Mouse (Mus musculus) central nervous system, embryonic 14 days (tissue): Measurements from ENCODE around the gene Plk3. TPM values are rescaled to one million over a fixed set of nuclear protein-coding genes. Genes with fewer than 3 reads are reported as not detected.

Experiments used
- polyA plus RNA-seq: library from polyadenylated mRNA; depleted of rRNA; stranded (reverse); fragments of >200 nt; gene quantifications from 2 replicates; pipeline ENCODE4 v1.2.3, GENCODE M21; 2012; rRNA removed

Gene Plk3
- polyA plus RNA-seq: 16.9 and 18.0 TPM in 2 replicates

DNA sequence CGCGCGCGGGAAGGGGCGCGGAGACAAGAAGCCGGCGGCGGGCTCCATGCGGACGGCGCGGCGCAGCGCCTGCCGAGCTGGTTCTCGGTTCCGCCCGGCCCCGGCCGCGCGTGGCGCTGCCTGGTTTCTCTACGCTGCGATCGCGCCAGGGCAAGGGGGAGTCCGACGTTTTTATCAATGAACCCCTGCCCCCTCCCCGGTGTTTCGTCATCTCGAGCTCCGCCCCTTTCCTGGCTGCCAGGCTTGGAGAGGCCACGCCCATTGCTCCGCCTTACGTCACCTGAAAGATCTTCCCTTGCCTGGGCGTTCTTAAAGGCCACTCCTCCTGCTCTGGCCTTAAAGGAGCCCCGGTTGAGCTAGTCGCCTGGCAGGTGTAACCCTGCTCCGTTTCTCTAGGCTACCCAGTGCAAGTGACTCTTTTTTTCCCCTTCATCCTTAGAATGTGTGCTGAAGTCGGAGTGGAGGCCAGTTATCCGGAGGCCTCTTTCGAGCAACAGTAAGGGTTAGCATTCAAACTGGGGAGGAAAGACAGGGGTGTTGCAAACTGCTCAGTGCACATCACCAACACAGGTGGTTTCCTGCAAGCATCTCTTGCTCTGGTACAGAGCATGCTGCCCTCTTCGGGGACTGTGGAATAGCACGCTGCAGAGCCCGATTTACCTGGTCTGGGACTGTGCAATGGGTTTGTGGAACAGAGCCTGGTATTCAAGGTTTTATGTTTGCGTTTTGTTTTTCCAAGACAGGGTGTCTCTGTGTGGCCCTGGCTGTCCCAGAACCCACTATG is at the start of gene Plk3:
Gene Plk3, minus strand, starts transcription at position 147 of the 784 bp plus-strand sequence.

DNA sequence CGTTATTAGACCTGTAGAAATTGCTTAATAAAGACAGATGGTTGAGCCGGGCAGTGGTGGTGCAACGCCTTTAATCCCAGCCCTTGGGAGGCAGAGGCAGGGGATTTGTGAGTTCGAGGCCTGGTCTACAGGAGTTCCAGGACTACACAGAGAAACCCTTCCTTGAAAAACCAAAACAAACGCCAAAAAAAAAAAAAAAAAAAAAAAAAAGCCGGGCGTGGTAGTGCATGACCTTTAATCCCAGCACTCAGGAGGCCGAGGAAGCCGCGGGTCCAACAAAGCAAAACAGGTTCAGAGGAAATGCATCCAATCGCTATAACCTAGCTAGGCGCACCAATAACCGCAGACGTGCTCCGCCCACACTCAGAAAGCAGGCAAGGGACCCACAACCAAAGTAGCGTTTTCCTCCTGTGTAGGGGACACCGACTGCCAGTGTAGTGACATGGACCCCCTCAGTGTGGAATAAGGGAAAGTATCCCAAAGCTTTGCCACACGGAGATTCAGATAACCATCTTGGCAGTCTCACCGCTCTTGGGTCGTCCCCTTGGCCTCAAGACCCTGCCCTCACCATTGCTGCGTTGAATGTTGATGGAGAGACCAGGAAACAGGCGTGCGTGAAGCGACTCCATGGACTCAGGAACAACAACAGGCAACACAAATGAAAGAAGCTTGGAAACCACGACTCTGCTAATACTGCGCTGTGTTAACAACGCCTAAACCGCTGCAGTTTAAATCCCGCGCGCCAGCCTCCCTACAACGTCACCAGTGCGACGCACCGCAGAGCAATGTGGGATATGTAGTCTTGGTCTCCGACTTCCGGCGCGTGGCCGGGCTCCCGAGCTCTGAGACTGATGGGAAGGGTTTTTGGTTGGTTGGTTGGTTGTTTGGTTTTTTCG is 48.3 kb upstream of the Plk3 start, which contains the start of gene Kif2c:
Gene Kif2c, minus strand, starts transcription at position 777 of the 896 bp plus-strand sequence.

DNA sequence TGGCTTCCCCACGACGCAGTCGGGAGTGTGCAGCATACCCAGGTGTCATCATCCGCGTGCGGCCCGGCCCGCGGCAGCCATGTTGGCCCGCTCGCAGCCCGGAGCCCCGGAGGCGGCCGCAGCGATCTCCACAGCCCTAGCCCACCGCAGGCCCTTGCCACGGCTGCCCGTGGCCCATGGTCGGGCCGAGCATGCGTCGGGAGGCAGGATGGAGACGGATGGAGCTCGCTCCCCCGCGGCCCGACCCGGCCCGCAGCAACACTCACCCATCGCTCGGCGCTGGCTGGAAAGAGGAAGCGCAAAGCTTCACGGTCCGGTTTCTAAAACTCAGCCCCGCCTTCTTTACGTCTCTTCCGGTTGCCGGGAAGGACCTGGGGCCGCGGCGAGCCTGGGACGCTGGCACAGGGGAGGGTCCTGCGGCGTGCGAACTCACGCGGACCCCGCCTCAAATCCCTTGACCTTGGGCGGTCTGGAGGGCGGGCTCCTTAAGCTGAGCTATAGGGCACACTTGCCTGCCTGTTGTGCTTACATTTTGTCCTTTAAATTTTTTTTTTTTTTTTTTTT is 22.1 kb upstream of the Plk3 start, which contains the start of gene Rps8:
Gene Rps8, minus strand, starts transcription at position 452 of the 564 bp plus-strand sequence.

GRCm38 (mm10) chr4:117126675-117127290 is 7.0 kb downstream of the Plk3 start, which contains the start of gene Tctex1d4:
Tctex1d4 (plus strand) TSS chr4:117126794.

DNA sequence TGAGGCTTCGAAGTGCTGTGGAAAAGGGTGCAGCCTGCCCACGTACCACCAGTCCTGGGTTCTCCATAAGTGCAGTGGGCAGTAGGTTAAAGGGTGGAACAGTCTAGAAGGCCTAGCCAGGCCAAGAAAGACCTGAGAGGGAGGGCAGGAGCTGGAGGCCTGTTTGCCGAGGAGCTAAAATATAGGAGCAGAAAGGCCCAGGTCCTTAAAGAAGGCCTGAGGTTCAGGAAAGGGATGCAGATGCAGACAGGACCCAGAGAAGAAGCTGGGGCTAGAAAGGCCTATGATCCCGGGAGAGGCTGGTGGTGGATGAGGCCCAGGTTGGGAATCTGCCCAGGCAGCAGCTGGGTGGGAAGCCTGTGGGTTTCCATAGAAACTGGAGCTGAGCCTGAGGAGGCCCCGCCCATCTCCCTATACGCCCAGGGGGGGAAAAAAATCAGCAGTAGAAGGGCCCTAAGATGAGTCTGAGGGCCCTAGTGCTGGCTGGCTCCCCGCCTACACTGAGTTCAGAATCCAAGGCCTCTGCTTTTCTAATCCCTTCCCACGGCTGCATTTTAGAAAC is 8.3 kb downstream of the Plk3 start, which contains the start of gene Btbd19:
Gene Btbd19, minus strand, starts transcription at position 378 of the 562 bp plus-strand sequence.

GRCm38 (mm10) chr4:117095551-117096452 is 38.0 kb downstream of the Plk3 start, which contains the start of gene Ptch2:
Ptch2 (plus strand) TSS chr4:117096075.

Other genes starting within 250 kb of the Plk3 start
- 59.3 and 62.9 TPM in 2 replicates for gene Urod, start 139.6 kb downstream of the Plk3 start, polyA plus RNA-seq
- 51.7 and 57.8 TPM in 2 replicates for gene Hectd3, start 138.6 kb downstream of the Plk3 start, polyA plus RNA-seq
- 31.6 and 32.5 TPM in 2 replicates for gene Eif2b3, start 114.6 kb downstream of the Plk3 start, polyA plus RNA-seq
- gene Ptch2, start 37.9 kb downstream of the Plk3 start, polyA plus RNA-seq: 9.2 and 13.2 TPM in 2 replicates
- gene Btbd19, start 8.2 kb downstream of the Plk3 start, polyA plus RNA-seq: 7.2 and 9.3 TPM in 2 replicates
- gene Tctex1d4, start 7.2 kb downstream of the Plk3 start, polyA plus RNA-seq: 0.45 and 0.58 TPM in 2 replicates
- 1,168 and 1,206 TPM in 2 replicates for gene Rps8, start 22.3 kb upstream of the Plk3 start, polyA plus RNA-seq
- gene Kif2c, start 48.7 kb upstream of the Plk3 start, polyA plus RNA-seq: 21.5 and 30.5 TPM in 2 replicates
- 5.0 and 6.8 TPM in 2 replicates for gene Tmem53, start 118.0 kb upstream of the Plk3 start, polyA plus RNA-seq
- gene Armh1, start 118.2 kb upstream of the Plk3 start, polyA plus RNA-seq: 1.2 and 1.3 TPM in 2 replicates